Mouse (Mus musculus) spleen, adult 2 months (tissue): ENCODE measurements around the gene Aif1l. TPM values are rescaled to one million over a fixed set of nuclear protein-coding genes. Genes with fewer than 3 reads are reported as not detected.

Source experiments
- DNase-seq, 2 experiments: peaks; one replicate each; pipeline versions ENCODE4 v3.0.0 to v3.0.0-alpha.2; 2012 to 2021; ENCODE audit warnings: low spot score in 2 of 2, low read depth in 1 of 2
- H3K27ac ChIP-seq: fragments of 200-500 bp; 2 replicates; pipeline ENCODE4 v1.5.1; 2012; ENCODE audit warnings: low read length, inconsistent platforms; ENCODE audit not compliant: insufficient read depth
- H3K27me3 ChIP-seq: fragments of 200-500 bp; 2 replicates; pipeline ENCODE4 v1.6.1; 2012; ENCODE audit warnings: mild to moderate bottlenecking, moderate library complexity, low read length, inconsistent platforms; ENCODE audit not compliant: control insufficient read depth, insufficient read depth
- H3K36me3 ChIP-seq: fragments of 200-500 bp; 2 replicates; pipeline ENCODE4 v1.6.1; 2012; ENCODE audit warnings: mild to moderate bottlenecking, low read length, inconsistent platforms; ENCODE audit not compliant: control insufficient read depth, insufficient read depth
- H3K4me1 ChIP-seq: fragments of 200-500 bp; 2 replicates; pipeline ENCODE4 v1.6.1; 2011; ENCODE audit warnings: inconsistent platforms; ENCODE audit not compliant: control insufficient read depth, insufficient read depth, insufficient read length
- H3K4me3 ChIP-seq: fragments of 200-500 bp; 2 replicates; pipeline ENCODE4 v1.5.1; 2011; ENCODE audit warnings: mild to moderate bottlenecking, inconsistent platforms; ENCODE audit not compliant: insufficient read depth, insufficient read length; ENCODE audit errors: extremely low read depth
- CTCF ChIP-seq: fragments of 200-500 bp; IDR thresholded peaks from 2 replicates; pipeline ENCODE4 v1.5.1; 2011; ENCODE audit warnings: mild to moderate bottlenecking, inconsistent platforms; ENCODE audit not compliant: insufficient read depth, insufficient read length, insufficient replicate concordance; ENCODE audit errors: extremely low read depth
- POLR2A ChIP-seq: fragments of 200-500 bp; IDR thresholded peaks from 2 replicates; pipeline ENCODE4 v1.6.1; 2011; ENCODE audit warnings: low read depth, low read length, inconsistent platforms
- WGBS: fragments of 180-500 bp; shearing (Covaris S2); methylation state at CpG from one replicate; pipeline ENCODE4 v1.1.7; 2018; 5-methylcytosine and 5-hydroxymethylcytosine counted together
- polyA plus RNA-seq: library from polyadenylated mRNA; depleted of rRNA; stranded (reverse); fragments of >200 nt; gene quantifications from 2 replicates; pipeline ENCODE4 v1.2.3, GENCODE M21; 2012

Aif1l gene
- polyA plus RNA-seq, 1 experiment: 0.75 TPM

DNA sequence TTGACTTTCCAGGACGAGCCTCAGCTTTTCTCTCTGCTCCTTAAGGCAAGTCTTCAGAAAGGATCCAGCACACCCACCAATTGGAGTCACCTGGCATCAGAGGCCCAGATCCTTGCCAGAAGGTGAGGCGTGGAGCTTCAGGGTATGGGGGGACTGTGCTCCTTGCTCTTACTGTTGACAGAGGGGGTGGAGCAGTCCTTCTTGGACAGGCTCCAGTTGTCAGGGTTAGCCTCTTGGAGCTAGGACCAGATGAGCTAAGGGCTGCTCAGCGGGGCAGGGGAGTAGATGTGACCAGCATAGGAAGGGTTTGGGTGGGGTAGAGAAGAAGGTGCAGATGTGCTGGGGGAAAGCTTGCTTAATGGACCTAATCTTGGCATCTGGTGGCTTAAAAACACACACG, 24.0 kb upstream of the Aif1l start:
- Histone ChIP-seq H3K4me1 (peaks cover 2% of the 10 kb centered on the region; the same call in 1 of the 2 replicates), H3K27ac (no peak overlapping the region), H3K36me3 (no peaks in the 10 kb centered on the region), H3K27me3 (no peaks in the 10 kb centered on the region), H3K4me3 (no peak overlapping the region)
- WGBS: 61% methylated on average over 4 of the region's 4 CpGs
- TF ChIP-seq CTCF: no peak
- no peak for TF ChIP-seq POLR2A
- DNase-seq: no peak

DNA sequence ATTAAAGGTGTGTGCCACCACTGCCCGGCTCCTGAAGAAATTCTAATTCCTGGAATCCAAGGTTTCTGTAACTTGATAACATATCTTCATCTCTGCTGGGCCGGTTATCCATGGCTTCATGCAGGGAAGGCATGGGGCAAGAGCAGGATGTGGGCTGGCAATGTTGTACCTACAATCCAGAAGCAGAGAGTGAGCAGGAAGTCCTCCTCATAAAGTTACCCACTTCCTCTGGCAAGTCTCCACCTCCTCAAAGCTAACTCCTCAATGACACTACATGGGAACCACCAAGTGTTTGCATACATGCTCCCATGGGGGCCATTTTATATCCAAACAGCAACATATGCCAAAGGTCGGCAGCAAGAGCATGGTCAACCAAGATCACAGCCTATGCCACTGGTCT, 20.3 kb upstream of the Aif1l start:
- DNase-seq: no peak
- TF ChIP-seq CTCF: no peak
- TF ChIP-seq POLR2A: no peak
- no peak overlapping the region for H3K27ac ChIP-seq
- WGBS: 48% methylated on average over 3 of the region's 3 CpGs
- peaks cover 2% of the 10 kb centered on the region; the same call in 1 of the 2 replicates for H3K4me1 ChIP-seq
- H3K4me3 ChIP-seq: no peak overlapping the region
- no peaks in the 10 kb centered on the region for H3K27me3 ChIP-seq
- no peaks in the 10 kb centered on the region for H3K36me3 ChIP-seq

DNA sequence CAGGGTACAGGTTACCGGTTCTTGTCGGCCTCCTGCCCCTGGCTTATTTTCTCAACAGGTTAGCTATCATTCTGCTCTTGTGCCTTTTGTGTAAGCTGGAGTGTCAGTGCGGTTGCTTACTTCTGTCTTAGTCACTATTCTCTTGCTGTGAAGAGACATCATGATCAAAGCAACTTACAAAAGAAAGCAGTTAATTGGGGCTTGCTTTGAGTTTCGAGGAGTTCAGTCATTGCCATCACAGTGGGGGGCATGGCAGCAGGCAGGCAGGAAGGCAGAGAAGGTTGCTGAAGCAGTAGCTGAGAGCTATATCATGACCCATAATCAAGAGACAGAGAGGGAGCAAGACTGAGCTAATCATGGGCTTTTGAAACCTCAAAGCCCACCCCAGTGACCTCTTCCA, 15.4 kb upstream of the Aif1l start:
- Histone ChIP-seq H3K27ac (no peak overlapping the region), H3K27me3 (no peaks in the 10 kb centered on the region), H3K4me1 (peaks cover 2% of the 10 kb centered on the region; the same call in 1 of the 2 replicates), H3K4me3 (no peak overlapping the region), H3K36me3 (no peaks in the 10 kb centered on the region)
- WGBS: 81% methylated on average over 4 of the region's 4 CpGs
- DNase-seq: no peak
- no peak for TF ChIP-seq CTCF
- TF ChIP-seq POLR2A: no peak

DNA sequence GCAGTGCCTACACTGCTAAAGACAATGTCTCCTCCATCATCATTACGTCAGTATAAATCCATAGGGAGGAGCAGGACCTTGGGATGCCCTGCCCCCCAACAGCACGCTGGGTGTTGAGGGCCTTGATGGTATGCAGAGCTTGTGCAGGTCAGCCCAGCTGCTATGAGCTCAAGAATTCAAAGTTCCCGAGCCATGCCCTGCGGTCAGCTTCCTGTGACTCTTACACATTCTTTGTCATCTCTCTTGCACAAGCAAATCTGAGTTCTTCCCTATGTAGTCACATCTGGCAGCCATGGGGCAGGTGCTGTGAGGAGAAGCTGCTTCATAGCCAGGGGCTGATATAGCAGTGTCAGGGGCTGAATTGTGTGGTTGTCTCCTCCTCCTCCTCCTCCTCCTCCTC, 14.9 kb upstream of the Aif1l start:
- no peaks in the 10 kb centered on the region for H3K27me3 ChIP-seq

DNA sequence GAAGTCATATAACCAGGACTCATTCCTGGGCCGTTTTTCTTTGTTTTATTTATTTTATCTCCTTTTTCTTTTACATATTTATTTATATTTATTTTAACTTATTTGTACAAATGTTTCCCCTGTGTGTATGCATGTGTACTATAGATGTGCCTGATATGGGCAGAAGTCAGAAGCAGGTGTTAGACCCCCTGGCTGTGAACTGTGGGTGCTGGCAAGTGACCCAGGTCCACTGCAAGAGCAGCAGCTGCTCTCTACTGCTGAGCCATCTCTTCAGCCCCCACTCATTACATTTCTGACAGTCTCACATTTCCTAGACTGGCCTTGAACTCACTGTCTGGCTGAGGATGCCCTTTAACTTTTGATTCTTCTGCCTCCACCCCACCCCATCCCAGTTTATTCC, 11.6 kb upstream of the Aif1l start:
- no peaks in the 10 kb centered on the region for H3K27me3 ChIP-seq
- TF ChIP-seq CTCF: no peak
- no peak for TF ChIP-seq POLR2A
- 93% methylated on average over 1 of the region's 1 CpGs for WGBS
- H3K4me1 ChIP-seq: no peaks in the 10 kb centered on the region
- no peak overlapping the region for H3K27ac ChIP-seq
- H3K36me3 ChIP-seq: no peaks in the 10 kb centered on the region
- no peak overlapping the region for H3K4me3 ChIP-seq
- DNase-seq: no peak

More for the DNA sequence above, 14.9 kb upstream of the Aif1l start:
- H3K4me3 ChIP-seq: no peak overlapping the region
- H3K36me3 ChIP-seq: no peaks in the 10 kb centered on the region
- no peaks in the 10 kb centered on the region for H3K4me1 ChIP-seq
- H3K27ac ChIP-seq: no peak overlapping the region
- TF ChIP-seq CTCF (no peak), POLR2A (no peak)
- DNase-seq: no peak
- whole genome bisulfite sequencing: 48% methylated on average over 4 of the region's 4 CpGs

DNA sequence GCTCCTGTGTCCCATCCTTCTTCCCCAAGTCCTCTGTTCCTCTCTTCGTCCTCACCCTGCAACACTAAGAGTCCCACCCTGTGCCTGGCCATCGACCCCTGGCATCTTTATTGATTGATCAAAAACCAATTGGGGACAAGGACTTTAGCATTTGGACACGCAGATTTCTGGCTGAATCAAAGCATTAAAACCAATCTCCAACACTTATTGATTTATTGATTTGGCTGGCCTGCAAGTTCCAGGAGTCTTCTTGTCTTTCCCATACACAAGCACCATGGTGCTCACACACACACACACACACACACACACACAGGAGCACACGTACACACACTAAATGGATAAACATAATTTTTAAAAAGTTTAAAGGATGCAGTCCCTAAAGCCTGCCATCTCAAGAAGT, 6.9 kb upstream of the Aif1l start:
- no peak for DNase-seq
- Histone ChIP-seq H3K4me1 (no peaks in the 10 kb centered on the region), H3K27ac (no peak overlapping the region), H3K4me3 (no peak overlapping the region), H3K36me3 (no peaks in the 10 kb centered on the region), H3K27me3 (no peaks in the 10 kb centered on the region)
- 59% methylated on average over 4 of the region's 4 CpGs for WGBS
- TF ChIP-seq CTCF (no peak), POLR2A (no peak)

DNA sequence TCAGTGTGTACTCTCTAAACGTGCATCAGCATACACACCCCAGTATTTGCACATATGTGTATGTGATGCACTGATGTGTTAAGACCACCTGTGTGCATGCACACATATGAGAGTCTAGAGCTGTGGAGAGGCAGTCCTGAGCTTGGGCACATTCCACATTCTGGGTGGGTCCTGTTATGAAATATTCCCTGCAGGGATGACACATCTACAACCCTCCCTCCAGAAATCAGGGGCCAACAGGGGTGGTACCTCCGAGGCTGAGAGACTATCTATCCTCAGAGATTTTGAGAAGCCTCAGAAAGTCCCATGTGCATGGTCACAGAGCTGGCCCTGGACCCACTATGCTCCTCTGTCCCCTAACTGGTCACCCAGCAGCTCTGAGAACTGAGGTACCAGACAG, 4.4 kb upstream of the Aif1l start:
- WGBS: 77% methylated on average over 2 of the region's 2 CpGs
- peaks cover 7% of the 10 kb centered on the region; the same call in 1 of the 2 replicates for H3K27me3 ChIP-seq
- no peak for DNase-seq
- no peaks in the 10 kb centered on the region for H3K36me3 ChIP-seq
- no peak overlapping the region for H3K4me3 ChIP-seq
- no peak for TF ChIP-seq POLR2A
- TF ChIP-seq CTCF: no peak
- no peak overlapping the region for H3K27ac ChIP-seq
- H3K4me1 ChIP-seq: peaks cover 3% of the 10 kb centered on the region

DNA sequence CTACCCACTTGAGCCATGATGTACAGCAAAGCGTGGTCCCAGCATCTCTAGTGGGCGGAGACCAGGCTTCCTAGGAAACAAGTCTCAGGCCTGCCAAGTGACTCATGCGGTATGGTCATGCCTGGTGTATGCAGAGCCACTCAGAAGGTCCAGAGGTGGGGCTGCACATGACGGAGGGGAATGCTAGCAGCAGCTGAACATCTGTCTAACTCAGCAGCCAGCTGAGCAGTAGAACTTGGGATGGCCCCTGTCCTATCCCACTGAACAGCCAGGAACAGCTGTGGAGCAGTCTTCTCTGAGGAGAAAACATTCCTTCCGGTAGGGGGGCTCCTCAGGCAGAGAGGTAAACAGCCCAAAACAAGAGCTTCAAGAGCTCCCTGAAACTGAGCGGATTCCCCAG, 1.5 kb upstream of the Aif1l start:
- H3K4me3 ChIP-seq: no peak overlapping the region
- peaks cover 3% of the 10 kb centered on the region for H3K4me1 ChIP-seq
- no peaks in the 10 kb centered on the region for H3K36me3 ChIP-seq
- WGBS: 90% methylated on average over 6 of the region's 6 CpGs
- TF ChIP-seq CTCF (no peak), POLR2A (no peak)
- H3K27me3 ChIP-seq: peaks cover 10% of the 10 kb centered on the region; the same call in 1 of the 2 replicates
- DNase-seq: no peak
- no peak overlapping the region for H3K27ac ChIP-seq
